Mouse (Mus musculus): ENCODE measurements around the gene Ssx9.
"Not testable (repeated sequence)": the region's sequence is repeated elsewhere in the genome, so short reads cannot be mapped to it uniquely, and the experiment has no call there.

DNA sequence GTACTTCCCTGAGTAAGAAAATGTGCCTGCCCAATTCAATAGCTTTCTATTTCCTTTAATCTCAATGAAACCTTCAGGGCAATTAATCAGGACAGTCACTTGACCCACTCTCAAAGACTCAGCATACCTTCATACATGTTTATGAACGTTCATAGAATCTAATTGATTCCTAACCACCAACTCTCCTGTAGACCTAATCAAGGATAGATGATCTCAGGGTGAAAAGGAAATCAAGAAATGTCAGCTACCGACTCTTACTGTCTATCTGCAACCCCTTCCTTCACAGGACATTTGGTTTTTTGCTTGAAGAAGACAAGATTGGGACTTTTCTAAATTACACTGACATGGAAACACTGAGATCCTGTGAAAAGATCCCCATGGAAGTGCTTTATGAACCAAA lies at the start of gene Ssx9:
- not testable (repeated sequence) for TF ChIP-seq CTCF (conservative IDR thresholded peaks at IDR 0.05; ENCODE audit: low read length); POU5F1 (IDR thresholded peaks at IDR 0.05; ENCODE audit: borderline replicate concordance, low read length); NANOG (IDR thresholded peaks at IDR 0.05; ENCODE audit: borderline replicate concordance, low read length)
